Mouse (Mus musculus) right cerebral cortex, postnatal 36 days (tissue): Measurements from ENCODE around the gene Psmd8.
"Not testable (repeated sequence)": the region's sequence is repeated elsewhere in the genome, so short reads cannot be mapped to it uniquely, and the experiment has no call there.

Experiments used
- DNase-seq, 2 experiments: peaks; one replicate each; pipeline ENCODE4 v3.0.0; 2022; ENCODE audit warnings: low spot score in 2 of 2, mixed read lengths in 1 of 2

The Psmd8 gene

DNA sequence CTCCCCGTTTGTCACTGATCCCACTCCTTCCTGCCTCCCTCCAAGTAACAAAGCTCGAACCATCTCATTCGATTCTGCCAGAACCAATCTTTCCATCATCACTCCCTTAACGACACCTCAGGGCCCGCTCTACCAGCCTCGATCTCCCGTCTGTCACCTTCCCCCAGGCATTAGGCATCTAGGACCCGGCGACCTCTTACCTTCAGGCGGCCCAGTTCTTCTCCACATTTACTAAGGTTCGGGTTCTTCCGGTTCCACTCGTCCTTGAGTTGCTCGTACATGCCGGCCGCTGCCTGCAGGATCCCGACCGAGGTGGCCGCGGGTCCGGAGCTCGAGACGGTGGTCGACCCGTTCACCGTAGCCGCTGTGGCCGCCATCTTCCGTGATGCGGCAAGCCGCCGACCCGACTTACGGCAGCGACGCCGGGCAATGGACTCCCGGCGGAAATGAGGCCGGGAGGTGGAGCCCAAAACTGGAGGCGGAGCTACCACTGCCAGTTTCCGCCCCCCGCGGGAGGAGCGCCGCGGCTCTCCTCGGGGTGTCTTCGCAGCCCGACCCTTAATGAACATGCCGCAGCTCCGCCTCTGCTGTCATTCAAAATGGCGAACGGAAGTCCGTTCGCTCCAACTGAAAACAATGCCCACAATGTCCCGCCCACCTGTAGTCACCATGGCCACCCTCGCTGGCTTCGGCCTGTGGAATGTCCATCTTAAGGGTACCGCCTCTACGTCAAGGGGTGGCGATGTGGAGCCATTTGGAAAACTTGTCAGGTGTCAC, at the start of gene Psmd8:
Psmd8 (minus strand) TSS at position 625 of the 777 bp plus-strand sequence.
- DNase-seq: peak; percentile 95 to 97

DNA sequence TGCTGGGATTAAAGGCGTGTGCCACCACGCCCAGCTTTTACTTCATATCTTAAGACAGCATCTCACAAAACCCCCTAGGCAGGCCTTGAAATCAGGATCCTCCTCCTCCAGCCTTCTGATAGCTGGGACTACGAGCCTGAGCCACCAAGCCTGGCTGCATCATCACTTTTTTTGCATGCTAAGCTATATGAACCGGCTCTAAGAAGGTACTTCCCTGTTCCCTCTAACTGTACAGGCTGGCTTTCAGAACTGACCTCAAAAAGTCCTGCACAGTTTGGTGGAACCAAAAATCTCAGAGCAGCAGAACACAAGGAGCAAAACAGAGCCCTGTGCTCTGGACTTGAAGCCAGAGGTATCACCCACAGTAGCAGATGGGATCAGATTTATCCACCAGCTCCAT, 47.7 kb upstream of the Psmd8 start:
- no peak for DNase-seq

DNA sequence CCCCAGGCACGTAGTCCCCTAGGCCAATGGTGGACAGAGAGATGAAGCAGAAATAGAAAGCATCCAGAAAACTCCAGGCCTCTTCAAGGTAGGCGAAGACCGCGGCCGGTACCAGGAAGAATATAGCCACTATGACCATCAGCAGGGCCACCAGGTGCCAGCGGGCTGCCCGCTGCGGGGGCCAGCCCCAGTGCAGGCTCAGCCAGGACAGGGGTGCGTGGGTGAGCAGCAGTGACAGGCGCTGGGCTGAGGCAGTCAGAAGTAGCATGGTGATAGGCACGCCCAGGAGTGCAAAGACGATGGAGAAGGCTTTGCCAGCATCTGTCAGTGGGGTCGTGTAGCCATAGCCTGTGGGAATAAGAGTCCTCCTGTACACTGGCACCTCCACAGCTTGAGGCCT, 45.0 kb upstream of the Psmd8 start:
- no peak for DNase-seq

DNA sequence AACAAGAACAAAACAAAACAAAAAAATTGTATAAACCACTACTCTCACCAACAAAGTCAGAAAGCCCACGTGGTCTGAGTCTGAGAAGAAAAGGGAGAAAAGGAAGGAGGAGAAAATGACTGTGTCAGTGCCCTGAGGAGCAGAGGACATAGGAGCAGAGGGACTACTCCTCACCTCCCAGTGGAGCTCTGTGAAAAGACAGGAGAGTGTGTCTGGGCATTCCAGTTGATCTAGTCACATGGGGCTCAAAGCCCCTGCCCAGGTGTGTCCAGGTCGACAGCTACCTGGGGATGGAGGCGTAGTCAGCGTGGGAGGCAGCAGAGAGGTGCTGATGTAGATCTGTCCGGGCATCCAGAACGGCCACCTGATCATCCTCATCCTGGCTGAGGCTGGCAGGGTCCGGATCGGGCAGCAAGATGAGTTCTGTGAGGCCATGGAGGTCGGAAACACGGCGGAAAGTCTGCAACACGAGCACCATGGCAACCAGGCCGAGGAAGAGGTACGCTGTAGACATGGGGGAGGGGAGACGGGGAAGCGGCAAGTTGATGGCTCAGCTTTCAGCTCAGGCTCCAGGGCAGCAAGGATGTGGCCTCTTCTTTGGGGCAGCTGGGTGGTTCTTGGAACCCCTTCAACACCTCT, 44.4 kb upstream of the Psmd8 start:
- DNase-seq: no peak

DNA sequence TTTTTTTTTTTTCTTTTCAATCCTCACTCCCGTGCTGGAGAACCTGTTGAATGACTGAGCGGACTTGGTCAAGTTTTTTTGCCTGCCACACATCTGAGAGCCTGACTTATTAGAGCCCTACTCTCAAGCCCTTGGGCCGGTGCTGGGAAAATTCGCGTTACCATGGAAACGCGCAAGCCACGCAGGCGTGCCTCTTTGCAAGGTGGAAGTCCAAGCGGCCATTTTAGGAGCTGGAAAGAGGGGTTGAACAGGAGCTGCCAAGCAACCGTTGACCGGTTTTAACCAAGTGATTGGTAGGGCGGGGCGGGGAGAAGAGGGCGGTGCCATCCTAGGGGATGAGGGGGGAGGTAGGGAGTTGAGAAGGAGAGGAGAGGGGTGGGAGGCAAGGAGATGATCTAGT, 34.3 kb upstream of the Psmd8 start:
- no peak for DNase-seq

DNA sequence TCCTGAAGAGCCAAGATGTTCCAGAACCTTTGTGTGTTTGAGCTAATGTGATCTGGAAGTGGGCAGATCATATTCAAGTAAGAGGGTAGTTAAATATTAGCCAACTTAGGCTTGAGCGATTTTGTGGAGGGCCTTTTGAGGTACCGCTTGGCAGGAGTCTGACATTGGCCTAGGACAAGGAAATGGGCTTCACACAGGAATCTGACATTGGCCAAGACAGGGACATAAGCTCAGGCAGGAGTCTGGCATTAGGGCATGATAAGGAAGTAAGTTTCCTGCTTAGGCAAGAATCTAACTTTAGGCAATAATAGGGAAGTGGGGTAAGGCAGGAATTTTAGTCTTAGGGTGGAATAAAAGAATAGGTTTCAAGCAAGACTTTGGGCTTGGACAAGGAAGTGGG, 33.7 kb upstream of the Psmd8 start:
- DNase-seq: no peak

DNA sequence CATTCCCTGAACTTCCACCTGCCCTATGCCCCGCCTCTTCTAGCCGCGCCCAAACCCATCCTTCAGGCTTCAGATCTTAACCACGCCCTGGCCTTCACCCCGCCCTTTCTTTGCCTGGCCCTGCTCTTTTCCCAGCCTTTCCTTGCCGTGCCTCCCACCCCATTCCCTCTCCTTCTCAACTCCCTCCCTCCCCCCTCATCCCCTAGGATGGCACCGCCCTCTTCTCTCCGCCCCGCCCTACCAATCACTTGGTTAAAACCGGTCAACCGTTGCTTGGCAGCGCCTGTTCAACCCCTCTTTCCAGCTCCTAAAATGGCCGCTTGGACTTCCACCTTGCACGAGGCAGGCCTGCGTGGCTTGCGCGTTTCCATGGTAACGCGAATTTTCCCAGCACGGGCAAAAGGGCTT, 33.2 kb upstream of the Psmd8 start, which contains the start of gene Catsperg1:
Catsperg1 (minus strand) TSS at position 361 of the 408 bp plus-strand sequence.
- no peak for DNase-seq

DNA sequence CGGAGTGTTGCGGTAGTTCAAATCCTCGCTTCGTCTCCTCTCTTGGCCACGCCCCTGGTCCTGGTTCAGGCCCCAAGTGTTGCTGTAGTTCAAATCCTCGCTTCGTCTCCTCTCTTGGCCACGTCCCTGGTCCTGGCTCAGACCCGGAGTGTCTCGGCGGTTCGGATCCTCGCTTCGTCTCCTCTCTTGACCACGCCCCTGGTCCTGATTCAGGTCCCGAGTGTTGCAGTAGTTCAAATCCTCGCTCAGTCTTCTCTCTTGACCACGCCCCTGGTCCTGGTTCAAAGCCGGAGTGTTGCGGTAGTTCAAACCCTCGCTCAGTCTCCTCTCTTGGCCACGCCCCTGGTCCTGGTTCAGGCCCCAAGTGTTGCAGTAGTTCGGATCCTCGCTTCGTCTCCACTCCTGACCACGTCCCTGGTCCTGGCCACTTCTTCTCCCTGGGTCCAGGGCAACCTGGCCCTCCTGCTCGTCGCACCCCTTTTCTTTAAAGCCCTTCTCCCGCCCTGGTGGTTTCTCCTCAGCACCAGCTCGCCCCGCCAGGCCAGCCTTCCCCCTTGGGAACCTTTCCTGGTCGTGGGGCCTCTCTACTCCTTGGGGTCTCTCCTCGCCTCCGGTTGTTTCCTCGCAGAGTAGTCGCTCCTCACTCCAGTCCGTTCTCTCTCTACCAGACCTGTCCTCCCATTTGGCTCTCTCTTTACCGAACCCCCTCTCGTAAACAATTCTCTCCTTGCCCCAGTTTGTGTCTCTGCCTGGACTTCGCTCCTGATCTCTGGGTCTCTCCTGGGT, 32.5 kb upstream of the Psmd8 start:
- DNase-seq: not testable (repeated sequence)

DNA sequence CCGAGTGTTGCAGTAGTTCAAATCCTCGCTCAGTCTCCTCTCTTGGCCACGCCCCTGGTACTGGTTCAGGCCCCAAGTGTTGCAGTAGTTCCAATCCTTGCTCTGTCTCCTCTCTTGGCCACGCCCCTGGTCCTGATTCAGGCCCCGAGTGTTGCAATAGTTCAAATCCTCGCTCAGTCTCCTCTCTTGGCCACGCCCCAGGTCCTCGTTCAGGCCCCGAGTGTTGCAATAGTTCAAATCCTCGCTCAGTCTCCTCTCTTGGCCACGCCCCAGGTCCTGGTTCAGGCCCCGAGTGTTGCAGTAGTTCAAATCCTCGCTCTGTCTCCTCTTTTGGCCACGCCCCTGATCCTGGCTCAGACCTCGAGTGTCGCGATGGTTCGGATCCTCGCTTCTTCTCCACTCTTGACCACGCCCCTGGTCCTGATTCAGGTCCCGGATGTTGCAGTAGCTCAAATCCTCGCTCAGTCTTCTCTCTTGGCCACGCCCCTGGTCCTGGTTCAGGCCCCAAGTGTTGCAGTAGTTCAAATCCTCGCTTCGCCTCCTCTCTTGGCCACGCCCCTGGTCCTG, 31.8 kb upstream of the Psmd8 start:
- no peak for DNase-seq

DNA sequence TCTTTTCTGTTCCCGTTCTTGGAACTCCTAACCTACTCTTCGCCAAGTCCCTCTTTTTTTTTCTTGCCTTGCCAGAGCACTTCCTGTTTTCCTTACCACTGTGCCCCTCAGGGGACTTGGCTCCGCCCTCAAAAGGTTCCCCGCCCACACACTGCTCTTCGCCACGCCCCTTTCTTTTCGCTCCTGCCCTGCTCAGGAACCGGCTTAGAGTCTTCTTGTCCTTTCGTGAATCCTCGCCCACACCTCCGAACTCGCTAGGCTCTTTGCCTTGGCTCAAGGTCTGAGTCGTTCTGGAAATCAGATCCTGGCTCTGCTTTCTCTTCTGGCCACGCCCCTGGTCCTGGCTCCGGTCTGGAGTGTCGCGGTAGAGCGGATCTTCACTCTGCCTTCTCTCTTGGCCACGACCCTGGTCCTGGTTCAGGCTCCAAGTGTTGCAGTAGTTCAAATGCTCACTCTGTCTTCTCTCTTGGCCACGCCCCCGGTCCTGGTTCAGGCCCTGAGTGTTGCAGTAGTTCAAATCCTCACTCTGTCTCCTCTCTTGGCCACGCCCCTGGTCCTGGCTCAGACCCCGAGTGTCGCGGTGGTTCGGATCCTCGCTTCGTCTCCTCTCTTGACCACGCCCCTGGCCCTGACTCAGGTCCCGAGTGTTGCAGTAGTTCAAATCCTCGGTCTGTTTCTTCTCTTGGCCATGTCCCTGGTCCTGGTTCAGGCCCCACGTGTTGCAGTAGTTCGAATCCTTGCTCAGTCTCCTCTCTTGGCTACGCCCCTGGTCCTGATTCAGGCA, 31.1 kb upstream of the Psmd8 start:
- peak in 1 of 2 experiments; percentile 11 for DNase-seq

DNA sequence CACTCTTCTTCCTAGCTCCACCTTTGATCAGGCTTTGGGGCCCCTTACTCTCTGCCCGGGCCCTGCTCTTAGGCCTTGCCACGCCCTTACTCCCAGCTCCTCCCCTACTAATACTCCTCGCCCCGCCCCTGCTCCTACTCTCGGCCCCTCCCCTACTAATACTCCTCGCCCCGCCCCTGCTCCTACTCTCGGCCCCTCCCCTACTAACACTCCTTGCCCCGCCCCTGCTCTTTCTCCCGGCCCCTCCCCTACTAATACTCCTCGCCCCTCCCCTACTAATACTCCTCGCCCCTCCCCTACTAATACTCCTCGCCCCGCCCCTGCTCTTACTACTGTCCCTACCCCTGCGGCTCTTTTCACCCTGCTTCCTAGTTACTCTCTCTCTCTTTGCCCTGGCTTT, 30.5 kb upstream of the Psmd8 start:
- not testable (repeated sequence) for DNase-seq

DNA sequence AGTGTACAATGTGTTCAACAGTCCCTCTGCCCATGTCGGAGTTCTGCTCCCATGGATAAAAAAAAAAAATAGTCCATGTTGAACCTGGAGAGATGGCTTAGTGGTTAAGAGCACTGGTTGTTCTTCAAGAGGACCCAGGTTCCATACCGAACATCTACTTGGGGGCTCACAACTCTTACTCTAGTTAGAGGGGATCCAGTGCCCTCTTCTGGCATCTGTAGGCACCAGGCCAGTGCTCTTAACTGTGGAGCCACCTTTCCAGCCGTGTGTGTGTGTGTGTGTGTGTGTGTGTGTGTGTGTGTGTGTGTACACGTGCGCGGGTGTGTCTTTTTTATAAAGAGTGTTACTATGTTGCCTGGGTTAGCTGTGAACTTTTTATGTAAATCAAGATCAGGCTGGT, 22.1 kb upstream of the Psmd8 start:
- DNase-seq: no peak

DNA sequence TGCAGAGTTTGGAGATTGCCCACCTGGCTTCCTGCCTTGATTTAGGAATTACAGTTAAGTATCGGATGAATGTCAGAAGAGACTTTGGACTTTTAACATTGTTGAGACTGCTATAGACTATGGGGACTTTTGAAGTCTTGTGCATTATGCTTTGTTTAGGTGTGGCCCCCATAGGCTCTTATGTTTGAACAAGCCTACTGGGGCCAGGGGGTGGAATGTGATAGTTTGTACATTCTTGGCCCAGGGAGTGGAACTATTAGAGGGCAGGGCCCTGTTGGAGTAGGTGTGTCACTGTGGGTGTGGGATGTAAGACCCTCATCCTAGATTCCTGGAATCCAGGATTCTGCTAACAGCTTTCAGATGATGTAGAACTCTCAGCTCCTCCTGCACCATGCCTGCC, 13.7 kb upstream of the Psmd8 start:
- DNase-seq: not testable (repeated sequence)

DNA sequence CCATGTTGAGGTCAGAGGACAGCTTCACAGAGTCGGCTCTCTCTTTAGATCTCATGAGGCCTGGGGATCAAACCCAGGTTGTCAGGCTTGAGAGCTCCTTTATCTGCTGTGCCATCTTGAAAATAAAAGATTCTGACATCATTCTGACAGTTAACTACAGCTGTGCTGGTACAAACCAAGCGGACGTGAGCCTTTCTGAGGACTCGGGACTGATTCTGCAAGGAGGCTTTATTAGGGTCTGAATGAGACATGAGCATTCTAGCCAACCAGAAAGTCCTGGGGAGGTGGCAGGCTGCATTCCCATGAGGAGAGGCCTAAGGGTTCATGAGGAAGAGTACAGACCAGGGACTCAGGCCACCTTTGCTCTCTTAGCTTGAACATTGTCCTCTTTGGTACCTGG, 822 bp upstream of the Psmd8 start:
- DNase-seq: not testable (repeated sequence)

DNA sequence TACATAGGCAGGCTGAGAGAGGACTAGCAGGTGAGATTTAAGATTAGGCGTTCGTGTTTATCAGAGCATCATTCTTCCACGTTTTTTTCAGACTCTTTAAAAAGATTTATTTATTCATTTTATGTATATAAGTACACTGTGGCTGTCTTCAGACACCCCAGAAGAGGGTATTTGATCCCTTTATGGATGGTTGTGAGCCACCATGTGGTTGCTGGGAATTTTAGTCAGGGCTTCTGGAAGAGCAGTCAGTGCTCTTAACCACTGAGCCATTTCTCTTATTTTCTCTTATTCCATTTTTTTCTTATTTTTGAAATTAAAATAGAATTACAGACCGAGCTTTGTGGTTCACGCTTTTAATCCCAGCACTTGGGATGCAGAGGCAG, 344 bp upstream of the Psmd8 start:
- no peak for DNase-seq

DNA sequence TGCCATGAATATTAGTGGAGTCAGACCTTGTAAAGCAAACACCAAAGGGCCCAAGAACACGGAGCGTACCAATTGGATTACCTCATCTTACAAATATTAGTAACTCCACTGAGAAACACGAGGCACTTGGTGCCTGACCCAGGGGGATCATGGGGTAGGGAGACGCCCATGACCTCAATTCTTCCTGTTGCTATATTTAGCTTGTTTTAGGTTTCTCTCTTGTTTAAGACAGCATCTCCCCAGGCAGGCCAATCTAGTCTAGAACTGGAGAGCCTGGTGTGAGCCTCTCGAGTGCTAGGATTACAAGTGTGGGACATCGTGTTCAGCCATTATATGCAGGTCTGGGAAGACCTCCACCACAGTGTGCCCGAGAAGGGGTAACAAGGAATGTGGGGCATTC, 1.2 kb downstream of the Psmd8 start:
- DNase-seq: no peak

DNA sequence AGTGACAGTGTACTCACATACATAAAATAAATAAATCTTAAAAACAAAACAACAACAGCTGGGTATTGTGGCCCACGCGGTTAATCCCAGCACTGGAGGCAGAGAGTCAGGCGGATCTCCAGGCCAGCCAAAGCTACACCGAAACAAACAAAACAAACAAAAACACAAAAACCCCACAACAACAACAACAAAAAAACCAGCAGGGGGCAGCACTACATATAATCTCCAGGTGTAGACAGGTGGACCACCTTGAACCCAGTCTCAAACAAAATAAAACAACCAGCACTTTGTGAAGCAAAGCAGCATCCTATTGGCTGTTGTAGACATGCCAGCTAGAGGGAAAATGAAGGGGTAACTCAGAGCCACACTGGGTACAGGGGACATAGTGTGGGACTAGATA, 2.4 kb downstream of the Psmd8 start:
- no peak for DNase-seq

DNA sequence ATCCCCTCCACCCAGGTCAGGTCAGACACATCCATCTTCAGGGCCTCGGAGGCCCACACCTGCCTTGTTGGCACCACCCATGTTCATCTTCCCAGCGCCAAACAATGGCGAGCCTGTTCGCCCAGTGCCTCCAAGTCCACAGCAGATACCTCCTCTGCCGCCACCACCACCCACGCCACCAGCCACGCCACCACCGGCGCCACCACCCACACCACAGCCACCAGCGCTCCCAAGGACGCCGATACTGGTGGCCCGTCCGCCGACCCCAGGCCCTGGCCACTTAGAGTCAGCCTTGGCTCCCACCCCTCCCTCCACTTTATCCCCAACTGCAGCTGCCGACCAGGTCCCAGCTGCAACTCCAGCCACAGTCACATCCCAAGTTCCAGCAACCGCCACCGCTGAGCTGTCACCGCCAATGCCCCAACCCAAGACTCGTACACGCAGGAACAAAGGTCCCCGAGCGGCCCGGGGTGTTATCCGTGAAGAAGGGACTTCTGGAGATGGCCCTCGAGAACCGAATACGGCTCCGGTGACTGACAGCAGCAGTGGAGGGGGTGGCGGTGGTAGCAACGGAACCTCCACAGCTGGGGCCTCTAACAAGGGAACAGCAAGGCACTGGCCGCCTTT, 8.0 kb downstream of the Psmd8 start:
- no peak for DNase-seq

DNA sequence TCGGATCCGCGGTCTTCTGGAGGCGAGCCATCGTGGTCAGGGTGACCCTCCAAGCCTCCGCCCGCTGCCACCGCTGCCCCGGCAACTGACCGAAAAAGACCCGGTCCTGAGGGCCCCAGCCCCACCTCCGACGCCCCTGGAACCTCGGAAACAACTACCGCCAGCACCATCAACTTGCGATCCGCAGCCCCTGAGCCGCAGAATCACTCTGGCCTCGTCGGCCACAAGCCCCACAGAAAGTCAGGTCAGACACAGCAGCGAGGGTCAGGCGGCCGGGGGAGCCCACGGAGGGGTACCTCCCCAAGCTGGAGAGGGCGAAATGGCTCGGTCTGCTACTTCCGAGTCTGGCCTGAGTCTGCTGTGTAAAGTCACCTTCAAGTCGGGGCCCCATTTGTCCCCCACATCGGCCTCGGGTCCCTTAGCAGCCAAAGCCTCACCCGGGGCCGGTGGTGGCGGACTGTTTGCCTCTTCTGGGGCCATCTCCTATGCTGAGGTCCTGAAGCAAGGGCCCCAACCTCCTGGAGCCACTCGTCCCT, 8.9 kb downstream of the Psmd8 start:
- no peak for DNase-seq

DNA sequence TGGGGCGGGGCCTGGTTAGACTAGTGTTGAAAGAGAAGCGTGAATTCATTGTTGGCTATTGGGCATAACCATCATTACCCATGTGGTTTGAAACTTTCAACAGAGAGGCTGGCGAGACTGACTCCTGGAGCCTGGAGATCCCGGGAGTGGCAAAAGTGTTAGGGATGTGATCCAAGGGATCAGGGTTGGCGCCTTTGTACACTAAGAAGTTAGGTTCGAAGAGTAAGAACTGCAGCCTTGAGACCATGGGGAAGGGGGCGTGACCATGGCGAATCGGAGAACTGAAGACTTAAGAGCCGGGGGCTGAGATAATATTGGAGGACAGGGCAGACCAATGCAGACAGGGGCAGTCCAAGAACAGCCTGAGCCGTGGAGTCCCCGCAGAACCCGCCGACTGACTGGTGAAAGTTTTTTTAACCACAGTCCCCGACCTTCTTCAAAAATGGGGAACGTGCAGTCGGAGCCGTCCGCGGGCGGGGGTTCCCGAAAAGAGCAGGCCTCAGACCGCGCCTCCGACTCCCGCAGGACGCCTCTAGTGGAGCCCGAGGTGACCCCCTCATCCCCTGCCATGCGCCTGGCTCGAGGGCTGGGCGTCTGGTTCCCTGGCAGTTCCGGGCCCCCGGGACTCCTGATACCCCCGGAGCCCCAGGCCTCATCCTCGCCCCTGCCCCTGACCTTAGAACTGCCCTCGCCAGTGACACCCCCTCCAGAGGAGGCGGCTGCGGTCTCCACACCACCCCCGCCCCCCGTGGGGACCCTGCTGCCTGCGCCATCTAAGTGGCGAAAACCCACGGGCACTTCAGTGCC, 9.5 kb downstream of the Psmd8 start:
- no peak for DNase-seq
